Mouse (Mus musculus) brain, adult 2 months (tissue): ENCODE results near the gene Ankrd44.
"Not testable (repeated sequence)": the region's sequence is repeated elsewhere in the genome, so short reads cannot be mapped to it uniquely, and the experiment has no call there.

Experiments used
- DNase-seq: peaks from one replicate; pipeline ENCODE4 v3.0.0; 2011; ENCODE audit warnings: low read depth, low spot score

Ankrd44 gene

DNA sequence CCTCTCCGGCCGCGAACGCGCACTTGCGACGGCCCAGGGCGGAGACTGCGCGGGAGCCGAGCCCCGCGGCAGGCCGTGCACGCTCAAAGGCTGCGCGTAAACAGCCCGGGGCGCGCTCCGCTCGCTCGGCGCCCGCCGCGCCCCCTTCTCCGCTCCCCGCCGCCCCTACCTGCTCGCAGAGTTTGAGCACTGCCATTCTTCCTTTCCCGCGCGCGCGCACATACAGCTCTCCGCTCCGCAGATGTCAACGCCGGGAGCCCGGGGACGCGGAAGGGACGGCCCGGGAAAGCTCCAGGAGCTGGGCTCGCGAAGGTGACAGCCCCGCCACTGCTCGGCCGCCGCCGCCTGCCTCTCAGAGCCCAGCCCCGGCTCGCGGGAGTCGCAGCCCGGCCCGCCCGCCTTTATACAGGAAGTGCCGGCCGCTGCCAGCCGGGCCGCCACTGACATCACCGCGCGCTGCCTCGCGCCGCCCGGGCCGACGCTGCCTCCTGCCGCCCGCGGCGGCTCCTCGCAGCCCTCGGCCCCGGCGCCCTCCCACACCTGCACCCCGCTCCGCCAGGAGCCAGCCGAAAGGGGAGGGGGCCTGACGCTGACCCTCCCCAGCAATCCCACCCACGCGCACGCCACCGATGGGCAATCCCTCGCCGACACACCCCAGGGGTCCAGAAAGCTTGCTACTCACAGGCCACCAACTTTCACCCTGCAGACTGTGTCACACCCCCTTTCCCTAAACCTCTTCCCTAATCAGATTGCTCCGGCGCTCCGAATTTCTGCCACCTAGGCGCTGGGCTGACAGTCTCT, at the start of gene Ankrd44:
Gene Ankrd44, minus strand, starts transcription at position 417 of the 801 bp plus-strand sequence.
- DNase-seq = peak; percentile 77

- DNase-seq = no peak
These were observed 45.7 kb upstream of the Ankrd44 start for GRCm38 (mm10) chr1:54971687-54972404.

DNA sequence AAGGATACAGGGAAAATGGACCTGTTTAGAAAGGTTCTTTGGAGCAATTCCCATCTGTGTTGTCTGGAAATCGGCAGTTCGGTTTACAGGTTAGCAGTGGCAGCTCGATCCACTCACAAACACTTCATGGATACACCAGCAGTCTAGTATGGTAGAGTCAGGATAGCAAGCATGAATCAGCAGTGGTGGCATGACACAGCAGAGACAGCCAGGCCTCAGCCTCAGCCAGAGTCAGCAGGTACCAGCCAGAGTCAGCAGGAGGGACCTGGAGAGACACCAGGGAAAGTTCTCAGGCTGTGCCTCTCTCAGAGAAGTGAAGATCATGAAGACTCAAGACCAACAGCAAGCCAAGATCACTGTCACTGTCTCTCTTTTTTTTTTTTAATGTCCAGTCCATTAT, 40.7 kb upstream of the Ankrd44 start:
- no peak for DNase-seq

DNA sequence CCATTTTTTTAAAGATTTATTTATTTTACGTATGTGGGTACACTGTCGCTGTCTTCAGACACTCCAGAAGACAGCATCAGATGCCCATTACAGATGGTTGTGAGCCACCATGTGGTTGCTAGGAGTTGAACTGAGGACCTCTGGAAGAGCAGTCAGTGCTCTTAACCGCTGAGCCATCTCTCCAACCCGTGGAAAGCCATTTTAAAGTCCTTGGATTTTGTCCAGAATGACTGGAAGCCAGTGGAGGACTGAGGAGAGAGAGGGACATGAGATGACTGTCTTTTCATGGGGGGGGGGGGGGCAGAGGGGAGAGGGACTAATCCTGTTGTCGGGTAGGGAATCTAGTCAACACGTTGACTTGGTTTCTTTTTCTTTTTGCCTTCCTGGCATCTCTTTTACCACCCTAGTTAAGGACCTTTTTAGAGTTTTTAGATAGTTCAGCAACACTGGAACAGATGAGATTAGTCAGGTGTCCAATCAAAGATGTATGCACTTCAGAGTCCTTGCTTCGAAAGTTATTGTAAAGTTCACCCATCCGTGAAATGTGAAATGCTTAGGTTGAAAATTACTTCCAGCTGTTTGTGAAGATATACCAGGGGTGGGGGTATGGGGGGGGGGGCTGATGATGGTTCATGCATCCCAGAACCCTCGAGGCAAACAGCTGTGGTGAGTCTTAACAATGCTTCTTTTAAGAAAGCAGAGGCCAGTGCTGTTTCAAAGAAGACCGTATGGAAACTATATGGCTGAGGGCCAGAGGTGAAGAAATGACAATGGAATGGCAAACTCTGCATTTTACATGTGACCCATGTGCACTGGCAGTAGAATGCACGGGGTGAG, 39.2 kb upstream of the Ankrd44 start:
- DNase-seq = no peak

DNA sequence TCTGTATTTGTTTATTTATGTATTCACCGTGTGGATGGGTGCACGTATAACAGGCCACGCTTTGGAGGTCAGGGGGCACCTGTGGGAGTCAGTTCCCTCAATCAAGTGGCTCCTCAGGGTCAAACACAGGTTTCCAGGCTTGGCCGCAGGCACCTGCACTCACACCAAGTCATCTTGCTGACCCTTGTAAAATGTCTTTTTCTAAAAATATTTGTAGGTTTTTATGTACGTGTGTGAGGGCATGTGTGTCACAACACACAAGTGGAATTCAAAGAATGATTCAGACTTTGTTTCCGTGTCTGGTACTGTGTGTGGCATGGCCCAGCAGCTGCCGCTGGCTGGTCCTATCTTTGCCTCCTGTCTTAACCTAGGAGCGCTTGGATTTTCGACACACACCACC, 35.5 kb upstream of the Ankrd44 start:
- no peak for DNase-seq

GRCm38 (mm10) chr1:54960613-54961165, 34.5 kb upstream of the Ankrd44 start:
- no peak for DNase-seq

DNA sequence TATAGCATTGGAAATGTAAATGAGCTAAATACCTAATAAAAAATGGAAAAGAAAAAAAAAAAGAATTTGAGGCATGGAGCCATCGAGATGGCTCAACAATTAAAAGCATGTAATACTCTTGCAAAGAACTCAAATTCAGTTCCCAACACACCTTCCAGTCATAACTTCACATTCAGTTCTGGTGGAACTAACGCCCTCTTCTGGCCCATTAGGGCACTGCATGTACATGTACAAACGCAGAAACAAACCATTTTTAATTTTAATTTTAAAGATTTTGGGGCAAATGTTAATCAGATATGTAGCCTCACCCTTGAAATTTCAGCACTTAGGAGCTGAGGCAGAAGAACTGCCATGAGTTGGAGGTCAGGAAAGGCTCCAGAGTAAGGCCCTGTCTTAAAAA, 32.3 kb upstream of the Ankrd44 start:
- peak; percentile 23 for DNase-seq

DNA sequence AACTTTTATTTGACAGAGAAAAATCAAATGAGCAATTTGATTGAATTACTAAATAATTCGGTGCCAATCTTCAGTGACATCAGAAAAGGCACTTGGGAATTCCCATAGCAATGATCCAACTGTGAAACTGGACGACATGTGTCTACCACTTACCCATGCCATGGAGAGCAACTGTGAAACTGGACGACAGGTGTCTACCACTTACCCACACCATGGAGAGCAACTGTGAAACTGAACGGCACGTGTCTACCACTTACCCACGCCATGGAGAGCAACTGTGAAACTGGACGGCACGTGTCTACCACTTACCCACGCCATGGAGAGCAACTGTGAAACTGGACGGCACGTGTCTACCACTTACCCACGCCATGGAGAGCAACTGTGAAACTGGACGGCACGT, 30.8 kb upstream of the Ankrd44 start:
- not testable (repeated sequence) for DNase-seq

- DNase-seq = no peak
These were observed 28.7 kb upstream of the Ankrd44 start for GRCm38 (mm10) chr1:54954856-54955255.

GRCm38 (mm10) chr1:54944648-54945047, 18.5 kb upstream of the Ankrd44 start:
- DNase-seq = no peak

DNA sequence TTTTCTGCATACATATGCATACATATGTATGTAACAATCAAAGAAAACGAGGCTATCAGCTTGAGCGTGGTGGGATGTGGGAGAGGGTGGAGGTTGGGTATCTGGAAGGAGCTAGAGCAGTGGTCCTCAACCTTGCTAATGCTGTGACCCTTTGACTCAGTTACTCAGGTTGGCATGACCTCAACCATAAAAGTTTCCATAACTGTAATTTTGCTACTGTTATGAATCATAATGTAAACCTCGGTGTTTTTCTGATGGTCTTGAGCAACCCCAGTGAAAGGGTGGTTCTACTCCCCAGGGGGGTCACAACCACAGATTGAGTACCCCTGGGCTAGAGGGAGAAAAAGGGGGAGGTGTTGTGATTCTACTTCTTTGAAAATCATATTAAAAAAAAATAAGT, 9.3 kb upstream of the Ankrd44 start:
- no peak for DNase-seq

DNA sequence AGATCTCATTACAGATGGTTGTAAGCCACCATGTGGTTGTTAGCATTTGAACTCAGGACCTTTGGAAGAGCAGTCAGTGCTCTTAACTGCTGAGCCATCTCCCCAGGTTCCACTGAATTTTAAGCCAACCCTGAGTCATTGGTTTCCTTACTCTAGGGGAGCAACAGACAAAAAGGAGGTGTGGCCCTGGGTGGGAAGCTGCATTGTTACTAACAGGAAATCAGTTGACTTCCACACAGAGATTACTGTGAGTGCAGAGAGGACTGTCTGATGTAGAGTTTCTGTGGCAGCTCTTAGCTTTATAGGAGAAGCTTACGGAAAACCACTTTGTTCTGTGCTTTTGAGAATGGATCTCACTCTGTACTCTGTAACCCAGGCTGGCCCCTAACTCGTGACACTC, 8.7 kb upstream of the Ankrd44 start:
- DNase-seq = no peak

GRCm38 (mm10) chr1:54933646-54934045, 7.5 kb upstream of the Ankrd44 start:
- DNase-seq = no peak

DNA sequence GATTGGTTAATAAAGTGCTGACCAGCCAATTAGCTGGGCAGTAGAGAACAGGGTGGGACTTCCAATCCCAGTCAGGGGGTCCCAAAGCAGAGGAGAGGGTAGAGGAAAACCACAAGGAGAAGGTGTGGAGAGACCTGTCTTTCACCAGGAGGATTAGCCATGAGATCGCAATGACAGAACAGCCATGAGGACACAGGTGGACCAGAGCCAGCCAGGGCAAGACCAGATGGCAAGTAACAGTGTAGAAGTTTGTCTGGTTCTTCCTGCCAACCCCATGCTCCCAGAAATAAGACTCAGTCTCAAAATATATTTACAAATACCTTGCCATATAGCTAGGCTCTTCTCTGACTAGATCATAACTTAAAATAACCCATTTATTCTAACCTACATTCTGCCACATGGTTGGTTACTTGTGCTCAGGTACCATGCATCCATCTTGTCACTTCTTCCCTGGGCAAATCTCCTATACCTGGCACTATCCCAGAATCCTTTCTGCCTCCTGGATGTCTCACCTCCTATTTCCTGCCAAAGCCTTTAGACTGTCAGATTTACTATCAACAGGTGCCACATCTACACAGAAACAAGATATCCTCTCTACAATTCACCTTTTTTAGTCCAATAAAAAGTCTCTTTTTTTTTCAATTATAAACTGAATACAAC, 6.4 kb upstream of the Ankrd44 start:
- peak; percentile 77 for DNase-seq

DNA sequence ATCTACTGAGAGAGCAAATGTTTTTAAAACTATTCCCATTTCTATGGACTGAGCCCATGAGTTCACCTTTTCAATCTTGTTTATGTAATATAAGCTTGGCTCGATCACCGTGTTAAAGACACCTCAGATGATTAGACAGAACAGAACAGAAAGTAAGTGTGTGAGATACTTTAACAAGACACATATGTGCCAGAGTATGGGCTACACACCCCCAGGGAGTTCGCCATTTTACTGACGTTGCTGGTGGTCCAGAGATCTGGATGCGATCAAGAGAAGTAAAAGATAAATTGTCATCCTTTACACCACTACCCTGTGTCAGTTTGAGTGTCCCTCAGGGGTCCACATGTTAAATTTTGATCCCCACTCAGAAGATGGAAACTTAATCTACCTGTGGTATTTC, 5.0 kb upstream of the Ankrd44 start:
- DNase-seq = no peak

DNA sequence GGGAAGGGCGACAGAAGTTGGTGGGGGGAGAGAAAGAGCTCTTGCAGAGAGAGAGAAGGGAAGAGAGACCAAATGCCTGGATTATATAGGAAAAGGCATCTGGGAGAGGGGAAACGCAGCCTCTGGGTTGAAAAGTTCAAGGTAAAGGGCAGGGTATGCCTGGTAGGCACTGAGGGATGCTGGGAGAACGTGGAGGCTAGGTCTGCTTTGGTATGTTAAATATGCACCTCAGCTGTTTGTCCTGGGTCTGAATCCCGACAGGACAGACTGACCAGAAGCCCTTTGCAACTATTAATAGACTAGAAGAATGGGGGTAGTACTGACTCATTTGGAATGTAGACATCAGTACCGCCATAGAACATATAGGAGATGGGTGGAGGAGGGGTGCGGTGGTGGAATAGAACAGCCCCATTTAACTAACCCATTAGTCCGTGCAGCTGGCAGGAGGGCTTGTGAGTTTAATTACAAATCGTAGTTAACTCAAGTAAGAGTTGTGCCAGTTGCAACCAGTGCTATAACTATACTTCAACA, 4.5 kb upstream of the Ankrd44 start:
- no peak for DNase-seq

- DNase-seq = peak; percentile 32
These were observed 694 bp downstream of the Ankrd44 start for GRCm38 (mm10) chr1:54925451-54925934.

DNA sequence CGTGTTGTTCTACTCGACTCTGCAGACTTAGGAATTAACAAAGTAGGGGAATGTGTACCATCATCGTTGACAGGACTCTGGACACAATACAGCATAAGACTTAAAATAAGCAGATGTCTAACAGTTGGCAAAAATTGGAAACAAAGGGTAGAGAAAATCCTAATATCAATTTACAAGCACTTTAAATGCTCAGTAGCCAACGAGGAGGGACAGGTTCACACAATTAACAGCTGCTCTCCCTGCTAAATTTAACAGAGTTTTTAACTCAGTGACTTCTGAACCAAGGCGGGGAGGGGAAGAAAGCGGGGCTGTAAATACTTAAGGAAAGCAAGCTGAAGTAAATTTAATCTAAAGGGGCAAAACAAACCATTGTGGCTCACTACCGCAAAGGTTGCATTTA, 1.4 kb downstream of the Ankrd44 start:
- no peak for DNase-seq

- DNase-seq = no peak
These were observed 1.9 kb downstream of the Ankrd44 start for GRCm38 (mm10) chr1:54924309-54924685.

DNA sequence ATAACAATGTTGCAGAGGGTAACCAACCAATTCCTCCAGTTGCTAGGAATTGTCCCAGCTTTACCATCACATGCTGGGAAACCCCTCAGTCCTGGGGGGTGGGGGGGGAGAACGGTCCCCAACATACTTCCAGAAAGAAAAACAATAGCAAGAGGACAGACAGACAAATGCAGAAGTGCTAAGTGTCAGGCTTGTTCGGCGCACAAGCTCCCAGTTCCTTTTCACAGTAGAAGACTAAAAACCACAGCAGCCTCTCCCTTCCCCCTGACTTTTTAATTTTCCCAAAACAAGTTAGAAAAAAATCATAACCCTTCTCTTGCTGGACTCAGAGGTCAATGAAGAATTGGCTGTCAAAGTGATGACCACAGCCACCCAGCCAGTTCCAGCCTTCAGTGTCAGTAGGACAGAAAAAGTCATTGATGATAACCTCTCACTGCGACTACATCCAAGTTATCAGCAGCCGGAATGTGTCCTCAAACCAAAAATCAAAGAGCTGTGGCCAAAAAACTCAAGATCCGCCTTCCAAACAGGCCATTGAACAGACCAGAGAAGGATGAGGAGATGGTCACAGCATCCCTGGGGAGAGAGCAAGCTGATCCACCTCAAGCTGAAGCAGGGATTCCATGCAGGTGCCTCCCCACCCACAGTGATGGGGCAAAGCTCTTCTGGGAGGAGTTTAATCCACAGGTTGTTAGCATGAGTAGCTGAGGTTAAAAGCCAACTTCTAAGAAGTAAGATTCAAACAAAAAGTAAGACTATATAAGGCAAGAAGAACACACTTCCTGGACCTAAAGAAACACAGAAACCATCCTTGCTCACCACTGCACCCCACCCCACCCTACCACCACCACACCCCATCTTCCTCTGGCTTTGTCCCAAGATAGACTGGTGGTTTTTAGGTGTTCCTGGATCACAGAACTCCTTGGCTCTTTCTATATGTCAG, 2.5 kb downstream of the Ankrd44 start:
- no peak for DNase-seq
